Mouse (Mus musculus) thymus, adult 2 months (tissue): ENCODE results near the gene Ctsw. TPM values are rescaled to one million over a fixed set of nuclear protein-coding genes. Genes with fewer than 3 reads are reported as not detected.

Source experiments
- DNase-seq: peaks from one replicate; pipeline ENCODE4 v3.0.0; 2021
- H3K27ac ChIP-seq: fragments of 200-500 bp; 2 replicates; pipeline ENCODE4 v1.5.1; 2012; ENCODE audit warnings: low read length, control low read depth; ENCODE audit not compliant: control insufficient read depth, insufficient read depth
- H3K27me3 ChIP-seq: fragments of 200-500 bp; 2 replicates; pipeline ENCODE4 v1.6.1; 2012; ENCODE audit warnings: mild to moderate bottlenecking, low read length, moderate library complexity, mixed read lengths; ENCODE audit not compliant: control insufficient read depth, insufficient read depth
- H3K36me3 ChIP-seq: fragments of 200-500 bp; 2 replicates; pipeline ENCODE4 v1.6.1; 2012; ENCODE audit warnings: mild to moderate bottlenecking, low read length, moderate library complexity; ENCODE audit not compliant: control insufficient read depth, insufficient read depth
- H3K4me1 ChIP-seq: fragments of 200-500 bp; replicated peaks from 2 replicates; pipeline ENCODE4 v1.6.1; 2012; ENCODE audit warnings: low read length; ENCODE audit not compliant: control insufficient read depth, insufficient read depth
- H3K4me3 ChIP-seq: fragments of 200-500 bp; 2 replicates; pipeline ENCODE4 v1.5.1; 2012; ENCODE audit warnings: mild to moderate bottlenecking, low read length, control low read depth, moderate library complexity; ENCODE audit not compliant: control insufficient read depth, insufficient read depth
- CTCF ChIP-seq: fragments of 200-500 bp; IDR thresholded peaks from 2 replicates; pipeline ENCODE4 v1.5.1; 2012; ENCODE audit warnings: mild to moderate bottlenecking, control low read depth, low read length, moderate library complexity, borderline replicate concordance; ENCODE audit not compliant: control insufficient read depth, poor library complexity, insufficient read depth; ENCODE audit errors: extremely low read depth
- POLR2A ChIP-seq: fragments of 200-500 bp; IDR thresholded peaks from 2 replicates; pipeline ENCODE4 v1.6.1; 2012; ENCODE audit warnings: mild to moderate bottlenecking, low read length, control low read depth, moderate library complexity; ENCODE audit not compliant: control insufficient read depth, poor library complexity, insufficient read depth; ENCODE audit errors: extremely low read depth
- WGBS: fragments of 180-500 bp; shearing (Covaris S2); methylation state at CpG from one replicate; pipeline ENCODE4 v1.1.7; 2018; 5-methylcytosine and 5-hydroxymethylcytosine counted together
- polyA plus RNA-seq: library from polyadenylated mRNA; depleted of rRNA; stranded (reverse); fragments of >200 nt; gene quantifications from 2 replicates; pipeline ENCODE4 v1.2.3, GENCODE M21; 2012

The Ctsw gene
- polyA plus RNA-seq, 1 experiment, result 54.3 TPM

- Histone ChIP-seq H3K4me3 (peak within 1 kb of the TSS; percentile 46), H3K27ac (no peak within 1 kb of the TSS), H3K36me3 (no peaks in the 10 kb centered on the region), H3K27me3 (peaks cover 5% of the 10 kb centered on the region), H3K4me1 (peaks cover 14% of the 10 kb centered on the region)
- DNase-seq, result peak; percentile 58
- TF ChIP-seq POLR2A, result no peak
- no peak for TF ChIP-seq CTCF
- 31% methylated on average over 22 of the region's 22 CpGs for WGBS
Measured at GRCm38 (mm10) chr19:5473720-5474119, 5.4 kb upstream of the Ctsw start, which contains the start of gene Efemp2. Gene Efemp2 (plus strand): TSS chr19:5473954.

- TF ChIP-seq POLR2A (no peak), CTCF (no peak)
- no peak overlapping the region for H3K27ac ChIP-seq
- peaks cover 5% of the 10 kb centered on the region for H3K27me3 ChIP-seq
- H3K4me1 ChIP-seq, result peaks cover 23% of the 10 kb centered on the region
- no peaks in the 10 kb centered on the region for H3K36me3 ChIP-seq
- no peak overlapping the region for H3K4me3 ChIP-seq
- no peak for DNase-seq
- WGBS, result 84% methylated on average over 3 of the region's 3 CpGs
Measured at GRCm38 (mm10) chr19:5472857-5473256, 4.5 kb upstream of the Ctsw start.

- Histone ChIP-seq H3K4me1 (peaks cover 24% of the 10 kb centered on the region), H3K4me3 (no peak overlapping the region), H3K27me3 (peaks cover 5% of the 10 kb centered on the region), H3K27ac (no peak overlapping the region), H3K36me3 (no peaks in the 10 kb centered on the region)
- DNase-seq, result no peak
- TF ChIP-seq POLR2A, result no peak
- no peak for TF ChIP-seq CTCF
- 81% methylated on average over 5 of the region's 5 CpGs for WGBS
Measured at GRCm38 (mm10) chr19:5471846-5472245, 3.5 kb upstream of the Ctsw start.

- no peak for TF ChIP-seq POLR2A
- TF ChIP-seq CTCF, result no peak
- WGBS, result 51% methylated on average over 6 of the region's 6 CpGs
- Histone ChIP-seq H3K27ac (peak overlapping the region; percentile 23; the same call in 1 of the 2 replicates), H3K4me3 (no peak overlapping the region), H3K27me3 (no peaks in the 10 kb centered on the region), H3K4me1 (peaks cover 15% of the 10 kb centered on the region), H3K36me3 (peaks cover 5% of the 10 kb centered on the region)
- DNase-seq, result no peak
Measured at GRCm38 (mm10) chr19:5466916-5467500, 1.3 kb downstream of the Ctsw start.

- Histone ChIP-seq H3K27me3 (no peaks in the 10 kb centered on the region), H3K4me1 (peaks cover 19% of the 10 kb centered on the region), H3K4me3 (no peak overlapping the region), H3K36me3 (peaks cover 5% of the 10 kb centered on the region), H3K27ac (no peak overlapping the region)
- WGBS, result 93% methylated on average over 8 of the region's 8 CpGs
- DNase-seq, result no peak
- no peak for TF ChIP-seq CTCF
- TF ChIP-seq POLR2A, result no peak
Measured at GRCm38 (mm10) chr19:5465037-5465436, 3.3 kb downstream of the Ctsw start.

GRCm38 (mm10) chr19:5463791-5464562 is 4.3 kb downstream of the Ctsw start:
- Histone ChIP-seq H3K4me3 (no peak overlapping the region), H3K36me3 (peaks cover 5% of the 10 kb centered on the region), H3K27me3 (no peaks in the 10 kb centered on the region), H3K4me1 (peaks cover 20% of the 10 kb centered on the region), H3K27ac (no peak overlapping the region)
- 78% methylated on average over 15 of the region's 15 CpGs for WGBS
- DNase-seq, result peak; percentile 72
- peak; percentile 91 for TF ChIP-seq CTCF
- no peak for TF ChIP-seq POLR2A
